Mouse (Mus musculus) T-helper 1 cell (primary cell): ENCODE results near the gene Vmn1r93.
"Not testable (repeated sequence)": the region's sequence is repeated elsewhere in the genome, so short reads cannot be mapped to it uniquely, and the experiment has no call there.

Source experiments
- in situ Hi-C: fragments of 300-600 bp; cut with MboI, MseI; formaldehyde crosslinking; loops from one replicate; pipeline ENCODE4 v1.15.1; 2025; ENCODE audit warnings: high pct_unique_total_duplicates

Gene Vmn1r93

GRCm38 (mm10) chr7:20138988-20139387 lies at the start of gene Vmn1r93:
Gene Vmn1r93, minus strand, starts transcription at chr7:20139088.
- in situ Hi-C loops = loop anchor here (5.0 kb wide), 1 partner anchor 1993 kb away; the partner anchor contains the start of gene Gm10666

- in situ Hi-C loops = loop anchor here (25.0 kb wide), 1 partner anchor 669 kb away; the partner anchor contains the start of gene Vmn1r115
Measured at GRCm38 (mm10) chr7:20168277-20168676, 29.4 kb upstream of the Vmn1r93 start, which contains the start of gene Vmn1r94. Gene Vmn1r94, minus strand, starts transcription at chr7:20168377.

DNA sequence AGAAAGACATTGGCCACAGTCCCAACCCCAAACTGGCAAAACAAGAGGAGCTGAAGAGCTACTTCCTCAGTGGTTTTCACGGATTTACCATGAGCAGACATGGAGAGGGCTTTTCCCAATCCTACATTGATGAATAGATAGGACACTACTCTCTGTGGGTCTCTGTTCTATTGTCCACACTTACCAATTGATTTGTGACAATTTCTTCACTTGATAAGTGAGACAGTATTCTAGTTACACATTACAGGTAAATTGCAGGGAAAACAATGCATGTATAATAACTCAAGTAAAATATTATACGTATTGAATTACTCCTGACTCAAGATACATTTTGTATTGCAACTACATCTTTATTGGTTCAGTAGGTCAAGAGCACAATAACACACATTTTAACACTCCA lies 16.4 kb downstream of the Vmn1r93 start, which contains the start of gene Gm16442:
Gm16442 (minus strand) TSS at position 101 of the 400 bp plus-strand sequence.
- in situ Hi-C loops = loop anchor here (10.0 kb wide), 1 partner anchor 662 kb away; the partner anchor contains the start of gene Vmn1r113

DNA sequence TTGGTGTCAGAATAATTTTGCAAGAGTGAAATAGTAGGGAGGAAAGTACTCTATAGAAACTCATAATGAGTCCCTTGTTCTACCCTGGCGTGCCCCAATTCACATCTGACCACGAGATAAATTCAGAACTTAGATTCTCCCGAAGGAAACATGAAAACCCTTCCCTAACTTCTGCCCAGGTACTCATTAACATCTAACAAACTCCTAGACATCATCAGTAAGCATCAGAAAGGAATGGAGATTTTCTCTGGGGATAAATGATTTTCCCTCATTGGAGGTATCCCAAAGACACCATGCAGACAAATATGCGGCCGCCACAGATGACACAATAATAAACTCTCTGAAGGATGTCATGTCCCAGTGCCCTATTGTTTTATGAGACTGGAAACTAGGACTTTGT lies 39.5 kb downstream of the Vmn1r93 start, which contains the start of gene Vmn1r91:
Vmn1r91 (plus strand) TSS at position 301 of the 400 bp plus-strand sequence.
- in situ Hi-C loops = not testable (repeated sequence)
